Mouse (Mus musculus) ES-E14 (cell line): Measurements from ENCODE around the gene Kdf1. TPM values are rescaled to one million over a fixed set of nuclear protein-coding genes. Genes with fewer than 3 reads are reported as not detected.

Source experiments
- DNase-seq: peaks from one replicate; pipeline ENCODE4 v3.0.0-alpha.2; 2013; ENCODE audit warnings: low read depth, low spot score
- H3K27ac ChIP-seq: 2 replicates; pipeline ENCODE4 v1.5.1; 2012; ENCODE audit warnings: low read depth, mild to moderate bottlenecking, low read length, moderate library complexity, mixed read lengths; ENCODE audit not compliant: poor library complexity, insufficient read depth, severe bottlenecking
- H3K36me3 ChIP-seq: 2 replicates; pipeline ENCODE4 v1.6.1; 2012; ENCODE audit warnings: mild to moderate bottlenecking, low read length, moderate library complexity, mixed read lengths; ENCODE audit not compliant: control insufficient read depth, poor library complexity, insufficient read depth, severe bottlenecking
- H3K4me1 ChIP-seq, 2 experiments: fragments of 150-350 bp in 1 of 2; sonication (generic) in 1 of 2; 2 replicates each; pipeline ENCODE4 v1.6.1; 2012; ENCODE audit warnings: low read length in 2 of 2, mild to moderate bottlenecking in 1 of 2, mixed read lengths in 1 of 2; ENCODE audit not compliant: control insufficient read depth in 2 of 2, insufficient read depth in 2 of 2, poor library complexity in 1 of 2
- H3K4me3 ChIP-seq, 2 experiments: fragments of 150-350 bp in 1 of 2; sonication (generic) in 1 of 2; 2 replicates each; pipeline ENCODE4 v1.5.1; 2012; ENCODE audit warnings: low read length in 2 of 2, low read depth in 1 of 2, mild to moderate bottlenecking in 1 of 2, mixed read lengths in 1 of 2; ENCODE audit not compliant: insufficient read depth in 1 of 2, poor library complexity in 1 of 2, severe bottlenecking in 1 of 2
- H3K9ac ChIP-seq: 2 replicates; pipeline ENCODE4 v1.6.1; 2012; ENCODE audit warnings: low read depth, mild to moderate bottlenecking, low read length, mixed read lengths; ENCODE audit not compliant: poor library complexity, insufficient read depth, severe bottlenecking
- H3K9me3 ChIP-seq: fragments of 150-350 bp; sonication (generic); 2 replicates; pipeline ENCODE4 v1.6.1; 2012; ENCODE audit warnings: low read depth, mild to moderate bottlenecking, low read length; ENCODE audit not compliant: control insufficient read depth, insufficient read depth
- CHD2 ChIP-seq: IDR thresholded peaks from 2 replicates; pipeline ENCODE4 v1.6.1; 2014; ENCODE audit warnings: mild to moderate bottlenecking, low read depth, low read length, inconsistent platforms
- HCFC1 ChIP-seq: IDR thresholded peaks from 2 replicates; pipeline ENCODE4 v1.6.1; 2012; ENCODE audit warnings: low read length, inconsistent platforms, borderline replicate concordance; ENCODE audit not compliant: insufficient read depth
- MAFK ChIP-seq: IDR thresholded peaks from 2 replicates; pipeline ENCODE4 v1.6.1; 2014; ENCODE audit warnings: mild to moderate bottlenecking, low read depth, low read length, inconsistent platforms; ENCODE audit not compliant: insufficient read depth
- ZC3H11A ChIP-seq: IDR thresholded peaks from 2 replicates; pipeline ENCODE4 v1.6.1; 2012; ENCODE audit warnings: low read depth, mild to moderate bottlenecking, inconsistent platforms, low read length, borderline replicate concordance
- ZNF384 ChIP-seq: IDR thresholded peaks from 2 replicates; pipeline ENCODE4 v1.6.1; 2012; ENCODE audit warnings: low read depth, low read length, inconsistent platforms
- in situ Hi-C, 2 experiments: fragments of 600-800 bp; cut with MboI; formaldehyde crosslinking; loops; one replicate each; pipeline ENCODE4 v1.15.1; 2025; ENCODE audit warnings: low sequenced_read_pairs in 2 of 2, inconsistent platforms in 1 of 2; ENCODE audit not compliant: unreplicated experiment in 2 of 2
- total RNA-seq: library from RNA; depleted of rRNA; stranded (reverse); fragments of 300-350 nt; gene quantifications from 2 replicates; pipeline ENCODE4 v1.2.3, GENCODE M21; 2012

The Kdf1 gene
- total RNA-seq, 1 experiment: 3.4 TPM

DNA sequence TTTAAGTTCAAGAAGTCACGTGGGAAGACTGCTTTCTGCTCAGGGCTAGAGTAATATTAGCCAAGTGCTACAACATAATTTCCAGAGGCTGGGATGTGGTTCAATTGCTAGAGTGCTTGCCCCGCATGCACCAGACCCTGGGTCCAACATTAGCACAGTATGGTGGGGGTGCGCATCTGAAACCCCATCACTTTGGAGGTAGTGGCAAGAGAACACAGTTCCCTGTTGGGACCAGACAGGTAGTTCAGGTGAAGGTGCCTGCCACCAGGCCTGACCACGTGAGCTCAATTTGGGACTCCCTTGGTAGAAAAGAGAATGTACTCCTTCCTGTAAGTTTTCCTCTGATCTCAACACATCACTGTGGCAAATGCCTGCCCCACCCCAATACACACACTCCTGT lies 23.9 kb upstream of the Kdf1 start:
- Histone ChIP-seq H3K9me3 (no peaks in the 10 kb centered on the region), H3K4me1 (peaks cover 3 to 17% of the 10 kb centered on the region in 2 experiments; a peak in 1 of 4 replicates), H3K4me3 (no peak overlapping the region), H3K36me3 (no peaks in the 10 kb centered on the region), H3K9ac (no peak overlapping the region), H3K27ac (no peak overlapping the region)
- no peak for DNase-seq
- in situ Hi-C loops: no loop called here
- no peak for TF ChIP-seq MAFK
- TF ChIP-seq ZNF384: no peak
- TF ChIP-seq CHD2: no peak
- TF ChIP-seq ZC3H11A: no peak
- TF ChIP-seq HCFC1: no peak

- Histone ChIP-seq H3K4me3 (no peak overlapping the region), H3K9ac (no peak overlapping the region), H3K27ac (no peak overlapping the region), H3K4me1 (peaks cover 3 to 17% of the 10 kb centered on the region in 2 experiments; a peak in 1 of 4 replicates), H3K36me3 (no peaks in the 10 kb centered on the region), H3K9me3 (no peaks in the 10 kb centered on the region)
- DNase-seq: no peak
- TF ChIP-seq CHD2: no peak
- TF ChIP-seq ZC3H11A: no peak
- no peak for TF ChIP-seq ZNF384
- no peak for TF ChIP-seq HCFC1
- TF ChIP-seq MAFK: no peak
- in situ Hi-C loops: no loop called here
These were observed 23.1 kb upstream of the Kdf1 start for GRCm38 (mm10) chr4:133495711-133496110.

GRCm38 (mm10) chr4:133496738-133497445 lies 21.9 kb upstream of the Kdf1 start:
- H3K27ac ChIP-seq: no peak overlapping the region
- in situ Hi-C loops: no loop called here
- no peak for TF ChIP-seq CHD2
- no peak for TF ChIP-seq HCFC1
- no peak for TF ChIP-seq MAFK
- no peak for TF ChIP-seq ZNF384
- TF ChIP-seq ZC3H11A: no peak
- peak overlapping the region; percentile 79 to 82 for H3K4me3 ChIP-seq
- H3K9ac ChIP-seq: peak overlapping the region; percentile 78; the same call in 1 of the 2 replicates
- no peak for DNase-seq
- H3K4me1 ChIP-seq: peaks cover 3 to 11% of the 10 kb centered on the region in 2 experiments; a peak in 1 of 4 replicates
- H3K9me3 ChIP-seq: no peaks in the 10 kb centered on the region
- no peaks in the 10 kb centered on the region for H3K36me3 ChIP-seq

DNA sequence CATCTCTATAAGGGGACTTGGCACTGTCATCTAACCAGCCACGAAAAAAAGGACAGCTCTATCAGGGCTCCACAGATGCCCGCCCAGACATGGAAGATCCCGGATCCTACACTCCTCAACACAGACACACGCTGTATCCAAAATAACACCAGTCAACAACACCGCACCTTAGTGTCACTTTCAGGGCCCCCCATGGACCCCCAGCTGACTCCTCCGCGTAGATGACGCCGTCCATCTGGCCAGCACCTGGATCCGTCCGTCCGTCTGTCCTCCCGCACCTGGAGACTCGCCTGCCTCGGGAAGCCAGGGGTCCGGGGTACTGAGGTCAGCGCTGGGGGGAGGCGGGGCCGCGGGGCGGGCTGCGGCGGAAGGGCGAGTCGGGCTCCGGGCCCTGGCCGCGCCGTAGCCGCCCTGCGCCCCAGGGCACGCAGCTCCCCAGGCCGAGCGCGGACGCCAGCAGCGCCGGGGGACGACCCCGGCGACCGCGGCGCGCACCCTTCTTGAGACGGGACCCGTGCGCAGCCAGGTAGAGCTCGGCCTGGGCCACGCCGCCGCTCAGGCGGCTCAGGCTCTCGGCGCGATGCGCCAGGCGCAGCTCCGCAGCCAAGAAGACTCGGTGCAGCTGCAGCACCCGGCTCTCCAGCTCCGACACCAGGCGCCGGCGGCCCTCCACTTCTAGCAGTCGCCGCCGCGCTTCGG lies 21.2 kb upstream of the Kdf1 start:
- peak overlapping the region; percentile 78 for H3K9ac ChIP-seq
- no peak for DNase-seq
- peaks cover 4 to 11% of the 10 kb centered on the region in 2 experiments; a peak in 1 of 4 replicates for H3K4me1 ChIP-seq
- no peak overlapping the region for H3K27ac ChIP-seq
- TF ChIP-seq MAFK (no peak), HCFC1 (no peak), CHD2 (no peak), ZC3H11A (no peak), ZNF384 (no peak)
- H3K9me3 ChIP-seq: no peaks in the 10 kb centered on the region
- in situ Hi-C loops: no loop called here
- no peaks in the 10 kb centered on the region for H3K36me3 ChIP-seq
- H3K4me3 ChIP-seq: peak overlapping the region; percentile 79 to 82
